Mouse (Mus musculus) forebrain, embryonic 16.5 days (tissue): ENCODE data around the gene H2-Q4. TPM values are rescaled to one million over a fixed set of nuclear protein-coding genes. Genes with fewer than 3 reads are reported as not detected.
"Not testable (repeated sequence)": the region's sequence is repeated elsewhere in the genome, so short reads cannot be mapped to it uniquely, and the experiment has no call there.

ENCODE experiments used
- ATAC-seq: fragments of 200-750 bp; cut with Nextera tagmentation; 2 replicates; pipeline ENCODE4 v1.8.0; 2017; ENCODE audit warnings: mild to moderate bottlenecking, moderate library complexity
- H3K27ac ChIP-seq: fragments of 300-500 bp; sonication (generic); 2 replicates; pipeline ENCODE4 v1.5.1; 2014; ENCODE audit warnings: low read length, control low read depth
- H3K27me3 ChIP-seq: fragments of 300-500 bp; sonication (generic); replicated peaks from 2 replicates; pipeline ENCODE4 v1.6.1; 2014; ENCODE audit warnings: low read length; ENCODE audit not compliant: control insufficient read depth, insufficient read depth
- H3K36me3 ChIP-seq: fragments of 300-500 bp; sonication (generic); 2 replicates; pipeline ENCODE4 v1.6.1; 2014; ENCODE audit not compliant: control insufficient read depth, insufficient read depth
- H3K4me1 ChIP-seq: fragments of 300-500 bp; sonication (generic); replicated peaks from 2 replicates; pipeline ENCODE4 v1.6.1; 2014; ENCODE audit warnings: low read length; ENCODE audit not compliant: control insufficient read depth, insufficient read depth
- H3K4me2 ChIP-seq: fragments of 300-500 bp; sonication (generic); 2 replicates; pipeline ENCODE4 v1.6.1; 2014; ENCODE audit warnings: mild to moderate bottlenecking, low read length, control low read depth
- H3K4me3 ChIP-seq: fragments of 300-500 bp; sonication (generic); replicated peaks from 2 replicates; pipeline ENCODE4 v1.5.1; 2014; ENCODE audit warnings: mild to moderate bottlenecking, low read length, control low read depth
- H3K9ac ChIP-seq: fragments of 300-500 bp; sonication (generic); replicated peaks from 2 replicates; pipeline ENCODE4 v1.6.1; 2014; ENCODE audit warnings: low read depth, low read length, control low read depth
- H3K9me3 ChIP-seq: fragments of 300-500 bp; sonication (generic); 2 replicates; pipeline ENCODE4 v1.6.1; 2016; ENCODE audit warnings: low read length; ENCODE audit not compliant: control insufficient read depth
- WGBS: fragments of 180-500 bp; shearing (Covaris S2); extraction: QIAGEN DNeasy Blood & Tissue Kit; methylation state at CpG from one replicate; pipeline ENCODE4 v1.1.7; 2014; 5-methylcytosine and 5-hydroxymethylcytosine counted together
- polyA plus RNA-seq: library from polyadenylated mRNA; unstranded; fragments of >200 nt; fragmentation: Nextera tagmentation; extraction: Ambion mirVana; gene quantifications from 2 replicates; pipeline ENCODE4 v1.2.1, GENCODE M21; 2015

Gene H2-Q4
- polyA plus RNA-seq, 1 experiment from 2014 or later, result 0.65 TPM

DNA sequence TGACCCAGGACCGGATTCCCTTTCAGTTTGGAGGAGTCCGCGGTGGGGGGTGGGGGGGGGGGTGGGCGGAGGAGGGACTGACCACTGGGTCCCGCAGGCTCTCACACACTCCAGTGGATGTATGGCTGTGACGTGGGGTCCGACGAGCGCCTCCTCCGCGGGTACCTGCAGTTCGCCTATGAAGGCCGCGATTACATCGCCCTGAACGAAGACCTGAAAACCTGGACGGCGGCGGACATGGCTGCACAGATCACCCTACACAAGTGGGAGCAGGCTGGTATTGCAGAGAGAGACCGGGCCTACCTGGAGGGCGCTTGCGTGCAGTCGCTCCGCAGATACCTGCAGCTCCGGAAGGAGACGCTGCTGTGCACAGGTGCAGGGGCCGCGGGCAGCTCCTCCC lies 46.1 kb downstream of the H2-Q4 start:
- not testable (repeated sequence) for H3K27me3 ChIP-seq, H3K9me3 ChIP-seq, H3K27ac ChIP-seq, H3K4me3 ChIP-seq, H3K9ac ChIP-seq, H3K4me1 ChIP-seq, ATAC-seq, H3K36me3 ChIP-seq
- WGBS, result 12% methylated on average over 28 of the region's 28 CpGs
- H3K4me2 ChIP-seq, result peak overlapping the region; percentile 55

- ATAC-seq, H3K27ac ChIP-seq, H3K36me3 ChIP-seq, H3K9ac ChIP-seq, H3K9me3 ChIP-seq, H3K4me3 ChIP-seq, H3K4me1 ChIP-seq, H3K4me2 ChIP-seq, H3K27me3 ChIP-seq: not testable (repeated sequence)
- WGBS, result 87% methylated on average over 6 of the region's 6 CpGs
Measured at GRCm38 (mm10) chr17:35428883-35429282, 49.5 kb downstream of the H2-Q4 start.

DNA sequence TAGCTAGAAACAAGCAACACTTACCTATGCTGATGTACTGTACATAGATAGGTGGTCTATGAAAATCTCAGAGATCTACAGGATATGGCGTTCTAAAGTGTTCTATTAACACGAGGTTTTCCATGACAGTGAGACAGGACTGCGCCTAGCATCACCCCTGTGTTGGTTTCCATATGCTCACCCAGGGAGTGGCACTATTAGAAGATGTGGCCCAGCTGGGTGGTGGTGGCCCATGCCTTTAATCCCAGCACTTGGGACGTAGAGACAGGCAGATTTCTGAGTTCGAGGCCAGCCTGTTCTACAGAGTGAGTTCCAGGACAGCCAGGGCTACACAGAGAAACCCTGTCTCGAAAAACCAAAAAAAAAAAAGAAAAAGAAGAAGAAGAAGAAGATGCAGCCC lies 51.3 kb downstream of the H2-Q4 start:
- H3K9me3 ChIP-seq, H3K4me2 ChIP-seq, H3K27ac ChIP-seq, H3K9ac ChIP-seq, H3K4me3 ChIP-seq, H3K36me3 ChIP-seq, H3K27me3 ChIP-seq, ATAC-seq, H3K4me1 ChIP-seq: not testable (repeated sequence)
- WGBS, result 88% methylated on average over 6 of the region's 6 CpGs

DNA sequence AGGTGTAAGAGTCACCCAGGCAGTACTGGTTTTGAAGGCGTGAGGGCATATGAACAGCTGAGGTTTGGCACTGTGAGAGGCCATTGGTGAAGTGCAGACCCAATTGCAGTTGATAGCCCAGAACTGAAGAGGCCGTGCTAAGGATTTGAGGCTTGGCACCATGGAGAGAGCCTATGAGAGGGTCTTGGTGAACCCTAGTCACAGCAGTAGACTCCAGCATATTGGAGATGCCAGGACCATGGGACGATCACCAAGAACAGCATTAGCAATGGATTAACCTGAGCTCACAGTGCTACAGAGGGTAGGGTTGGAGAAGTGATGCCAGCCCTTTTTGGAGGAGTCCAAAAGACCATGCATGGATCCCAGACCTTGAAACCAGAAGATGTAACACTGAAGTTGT lies 52.8 kb downstream of the H2-Q4 start:
- not testable (repeated sequence) for H3K27me3 ChIP-seq, H3K4me2 ChIP-seq, H3K9me3 ChIP-seq, H3K27ac ChIP-seq, H3K36me3 ChIP-seq, H3K9ac ChIP-seq, ATAC-seq, H3K4me3 ChIP-seq, H3K4me1 ChIP-seq
- WGBS, result 97% methylated on average over 3 of the region's 3 CpGs

- H3K27me3 ChIP-seq, H3K4me3 ChIP-seq, H3K36me3 ChIP-seq, H3K4me1 ChIP-seq, H3K9me3 ChIP-seq, H3K4me2 ChIP-seq, H3K27ac ChIP-seq, ATAC-seq, H3K9ac ChIP-seq: not testable (repeated sequence)
- WGBS, result 7% methylated on average over 8 of the region's 8 CpGs
Measured at GRCm38 (mm10) chr17:35434836-35435235, 55.4 kb downstream of the H2-Q4 start.

Other genes with a start within 250 kb of the H2-Q4 start
- 0.56 TPM in 1 of 2 replicates, not detected in the other for gene Apom, start 247.6 kb upstream of the H2-Q4 start, polyA plus RNA-seq
- 85.4 and 86.7 TPM in 2 replicates for gene Bag6, start 244.4 kb upstream of the H2-Q4 start, polyA plus RNA-seq
- gene Prrc2a, start 214.7 kb upstream of the H2-Q4 start, polyA plus RNA-seq, result 156 and 195 TPM in 2 replicates
- gene Aif1, start 203.5 kb upstream of the H2-Q4 start, polyA plus RNA-seq, result 5.9 and 8.0 TPM in 2 replicates
- 4.5 and 4.9 TPM in 2 replicates for gene Lst1, start 191.2 kb upstream of the H2-Q4 start, polyA plus RNA-seq
- 0.24 TPM in 1 of 2 replicates, not detected in the other for gene Ltb, start 185.2 kb upstream of the H2-Q4 start, polyA plus RNA-seq
- not detected in 2 replicates for gene Tnf, start 177.6 kb upstream of the H2-Q4 start, polyA plus RNA-seq
- 0.24 and 0.35 TPM in 2 replicates for gene Lta, start 174.3 kb upstream of the H2-Q4 start, polyA plus RNA-seq
- 0.62 TPM in 1 of 2 replicates, not detected in the other for gene Gm16181, start 158.8 kb upstream of the H2-Q4 start, polyA plus RNA-seq
- 46.2 and 64.8 TPM in 2 replicates for gene Atp6v1g2, start 146.0 kb upstream of the H2-Q4 start, polyA plus RNA-seq
- gene Nfkbil1, start 143.8 kb upstream of the H2-Q4 start, polyA plus RNA-seq, result 9.5 and 10.7 TPM in 2 replicates
- gene Ddx39b, start 137.9 kb upstream of the H2-Q4 start, polyA plus RNA-seq, result 466 and 471 TPM in 2 replicates
- 48.1 and 65.7 TPM in 2 replicates for gene H2-D1, start 116.9 kb upstream of the H2-Q4 start, polyA plus RNA-seq
- gene H2-Q1, start 59.2 kb upstream of the H2-Q4 start, polyA plus RNA-seq, result 0.43 and 0.47 TPM in 2 replicates
- gene H2-Q2, start 37.4 kb upstream of the H2-Q4 start, polyA plus RNA-seq, result 1.4 and 3.3 TPM in 2 replicates
- 0.36 and 0.60 TPM in 2 replicates for gene H2-Q6, start 45.2 kb downstream of the H2-Q4 start, polyA plus RNA-seq
- 0.99 and 3.1 TPM in 2 replicates for gene H2-Q7, start 59.5 kb downstream of the H2-Q4 start, polyA plus RNA-seq
- 0.14 TPM in 1 of 2 replicates, not detected in the other for gene H2-Q10, start 90.5 kb downstream of the H2-Q4 start, polyA plus RNA-seq
- gene Pou5f1, start 126.4 kb downstream of the H2-Q4 start, polyA plus RNA-seq, result not detected in 2 replicates
- 31.8 and 34.2 TPM in 2 replicates for gene Tcf19, start 137.2 kb downstream of the H2-Q4 start, polyA plus RNA-seq
- gene Cchcr1, start 137.5 kb downstream of the H2-Q4 start, polyA plus RNA-seq, result 8.8 and 9.0 TPM in 2 replicates
- 1.4 and 1.7 TPM in 2 replicates for gene Psors1c2, start 153.6 kb downstream of the H2-Q4 start, polyA plus RNA-seq
- not detected in 2 replicates for gene Cdsn, start 172.5 kb downstream of the H2-Q4 start, polyA plus RNA-seq
- gene 2300002M23Rik, start 187.8 kb downstream of the H2-Q4 start, polyA plus RNA-seq, result not detected in 2 replicates
- not detected in 2 replicates for gene Sfta2, start 221.9 kb downstream of the H2-Q4 start, polyA plus RNA-seq
- not detected in 2 replicates for gene Gm9573, start 247.0 kb downstream of the H2-Q4 start, polyA plus RNA-seq